Mouse (Mus musculus) lung, postnatal 14 days (tissue): ENCODE measurements around the gene Zbtb11.

Experiments
- DNase-seq: peaks from one replicate; pipeline ENCODE4 v3.0.0; 2021

The Zbtb11 gene

GRCm38 (mm10) chr16:56055911-56056310, 82.2 kb downstream of the Zbtb11 start:
- no peak for DNase-seq

DNA sequence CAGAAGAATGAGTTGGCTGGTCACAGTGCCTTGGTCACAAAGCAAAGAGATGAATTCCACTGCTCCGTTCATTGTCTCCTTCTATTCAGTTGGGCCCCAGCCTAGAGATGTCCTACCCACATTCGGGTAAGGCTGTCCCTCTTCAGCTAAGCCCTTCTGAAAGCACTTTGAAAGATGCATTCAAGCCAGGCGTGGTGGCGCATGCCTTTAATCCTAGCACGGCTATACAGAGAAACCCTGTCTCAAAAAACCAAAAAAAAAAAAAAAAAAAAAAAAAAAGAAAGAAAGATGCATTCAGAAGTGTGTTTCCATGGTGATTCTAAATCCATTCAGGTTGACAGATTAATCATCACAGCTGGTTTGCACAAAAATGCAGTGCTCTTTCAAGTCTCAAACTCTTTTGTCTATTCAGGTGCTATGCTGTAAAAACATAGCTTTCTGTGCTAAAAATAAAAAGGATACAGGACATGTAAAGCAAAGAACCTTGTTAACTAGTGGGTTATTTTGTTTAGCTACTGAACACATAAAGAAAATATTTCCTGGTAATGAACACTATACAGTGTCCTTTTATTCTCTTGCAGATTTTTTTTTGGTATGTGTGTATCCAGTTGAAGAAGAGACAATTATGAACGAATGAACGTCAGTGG, 83.4 kb downstream of the Zbtb11 start:
- no peak for DNase-seq

DNA sequence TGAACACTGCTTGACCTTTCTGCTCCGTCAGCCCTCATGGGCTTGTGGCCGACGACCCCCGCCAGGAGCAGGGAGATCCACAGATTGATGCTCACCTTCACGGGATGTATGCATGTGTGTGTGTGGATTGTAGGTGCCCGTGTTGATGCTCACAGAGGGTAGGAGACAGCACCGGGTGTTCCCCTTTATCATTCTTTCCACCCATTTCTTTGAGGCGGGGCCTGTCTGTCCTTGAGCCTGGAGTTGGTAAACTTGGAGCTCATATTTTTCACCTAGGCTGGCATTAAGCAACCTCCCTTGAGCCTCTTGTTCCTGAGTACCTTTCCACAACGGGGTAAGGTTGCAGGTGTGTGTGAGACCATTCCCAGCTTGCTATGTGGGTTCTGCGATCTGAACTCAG, 84.5 kb downstream of the Zbtb11 start:
- no peak for DNase-seq
